Mouse (Mus musculus): Measurements from ENCODE around the gene Hdac10. TPM values are rescaled to one million over a fixed set of nuclear protein-coding genes. Genes with fewer than 3 reads are reported as not detected.

Hdac10 gene
- polyA plus RNA-seq, 1 experiment from 2014 or later = 13.0 TPM

- Histone ChIP-seq H3K4me2 (ENCODE audit: low read depth) (0 out of 2 replicates have a peak overlapping the region, but pooled peaks have one; percentile 4), H3K27me3 (ENCODE audit: control insufficient read depth, insufficient read depth, low read length) (peaks cover 8% of the 10 kb centered on the region; the same call in 1 of the 2 replicates), H3K36me3 (ENCODE audit: control insufficient read depth, insufficient read depth, low read length) (peaks cover 12% of the 10 kb centered on the region), H3K9me3 (ENCODE audit: control insufficient read depth, low read length) (no peaks in the 10 kb centered on the region), H3K9ac (ENCODE audit: low read length) (no peak overlapping the region), H3K4me3 (ENCODE audit: low read depth, low read length) (no peak overlapping the region), H3K27ac (ENCODE audit: low read depth, low read length) (peak overlapping the region; percentile 61; the same call in 1 of the 2 replicates), H3K4me1 (ENCODE audit: control insufficient read depth, insufficient read depth, low read length) (peaks cover 13% of the 10 kb centered on the region)
- DNase-seq (ENCODE audit: low spot score) (peak; percentile 74), ATAC-seq (ENCODE audit: insufficient read depth, low FRiP score, low TSS enrichment) (peak; percentile 64)
Measured at GRCm38 (mm10) chr15:89152312-89152711, 23.8 kb upstream of the Hdac10 start.

GRCm38 (mm10) chr15:89150041-89150390 lies 21.5 kb upstream of the Hdac10 start:
- Histone ChIP-seq H3K27ac (ENCODE audit: low read depth, low read length) (peak overlapping the region; percentile 81), H3K4me3 (ENCODE audit: low read depth, low read length) (peak overlapping the region; percentile 78), H3K9ac (ENCODE audit: low read length) (peak overlapping the region; percentile 94), H3K36me3 (ENCODE audit: control insufficient read depth, insufficient read depth, low read length) (peaks cover 2% of the 10 kb centered on the region; the same call in 1 of the 2 replicates), H3K9me3 (ENCODE audit: control insufficient read depth, low read length) (no peaks in the 10 kb centered on the region), H3K4me1 (ENCODE audit: control insufficient read depth, insufficient read depth, low read length) (peaks cover 18% of the 10 kb centered on the region), H3K4me2 (ENCODE audit: low read depth) (peak overlapping the region; percentile 88), H3K27me3 (ENCODE audit: control insufficient read depth, insufficient read depth, low read length) (peaks cover 12% of the 10 kb centered on the region; the same call in 1 of the 2 replicates)
- DNase-seq (ENCODE audit: low spot score) = peak; percentile 51
- ATAC-seq (ENCODE audit: insufficient read depth, low FRiP score, low TSS enrichment) = 0 out of 2 replicates have a peak, but pooled peaks have one; percentile 9
- 3% methylated on average over 13 of the region's 13 CpGs for WGBS

- Histone ChIP-seq H3K27ac (ENCODE audit: low read depth, low read length) (peak within 1 kb of the TSS; percentile 81), H3K4me1 (ENCODE audit: control insufficient read depth, insufficient read depth, low read length) (peaks cover 18% of the 10 kb centered on the region), H3K36me3 (ENCODE audit: control insufficient read depth, insufficient read depth, low read length) (peaks cover 2% of the 10 kb centered on the region; the same call in 1 of the 2 replicates), H3K4me3 (ENCODE audit: low read depth, low read length) (peak within 1 kb of the TSS; percentile 78), H3K9me3 (ENCODE audit: control insufficient read depth, low read length) (no peaks in the 10 kb centered on the region), H3K4me2 (ENCODE audit: low read depth) (peak within 1 kb of the TSS; percentile 88), H3K27me3 (ENCODE audit: control insufficient read depth, insufficient read depth, low read length) (peaks cover 12% of the 10 kb centered on the region; the same call in 1 of the 2 replicates), H3K9ac (ENCODE audit: low read length) (peak within 1 kb of the TSS; percentile 94)
- ATAC-seq (ENCODE audit: insufficient read depth, low FRiP score, low TSS enrichment) (peak; percentile 39), DNase-seq (ENCODE audit: low spot score) (peak; percentile 71)
- 0% methylated on average over 54 of the region's 61 CpGs for WGBS
Measured at GRCm38 (mm10) chr15:89149271-89150040, 21.0 kb upstream of the Hdac10 start, which contains the start of gene Mapk11. Mapk11 (minus strand) TSS chr15:89149628.

- Histone ChIP-seq H3K9ac (ENCODE audit: low read length) (peak overlapping the region; percentile 94), H3K9me3 (ENCODE audit: control insufficient read depth, low read length) (no peaks in the 10 kb centered on the region), H3K4me2 (ENCODE audit: low read depth) (peak overlapping the region; percentile 88), H3K4me1 (ENCODE audit: control insufficient read depth, insufficient read depth, low read length) (peaks cover 18% of the 10 kb centered on the region), H3K4me3 (ENCODE audit: low read depth, low read length) (peak overlapping the region; percentile 78), H3K27ac (ENCODE audit: low read depth, low read length) (peak overlapping the region; percentile 81), H3K27me3 (ENCODE audit: control insufficient read depth, insufficient read depth, low read length) (peaks cover 12% of the 10 kb centered on the region; the same call in 1 of the 2 replicates), H3K36me3 (ENCODE audit: control insufficient read depth, insufficient read depth, low read length) (peaks cover 2% of the 10 kb centered on the region; the same call in 1 of the 2 replicates)
- 0 out of 2 replicates have a peak, but pooled peaks have one; percentile 15 for ATAC-seq (ENCODE audit: insufficient read depth, low FRiP score, low TSS enrichment)
- 7% methylated on average over 25 of the region's 25 CpGs for WGBS
- DNase-seq (ENCODE audit: low spot score) = peak; percentile 51
Measured at GRCm38 (mm10) chr15:89148496-89149270, 20.2 kb upstream of the Hdac10 start.

GRCm38 (mm10) chr15:89147895-89148294 lies 19.4 kb upstream of the Hdac10 start:
- Histone ChIP-seq H3K4me2 (ENCODE audit: low read depth) (peak overlapping the region; percentile 88), H3K36me3 (ENCODE audit: control insufficient read depth, insufficient read depth, low read length) (peaks cover 2% of the 10 kb centered on the region; the same call in 1 of the 2 replicates), H3K4me3 (ENCODE audit: low read depth, low read length) (peak overlapping the region; percentile 78), H3K9ac (ENCODE audit: low read length) (no peak overlapping the region), H3K9me3 (ENCODE audit: control insufficient read depth, low read length) (no peaks in the 10 kb centered on the region), H3K27ac (ENCODE audit: low read depth, low read length) (no peak overlapping the region), H3K27me3 (ENCODE audit: control insufficient read depth, insufficient read depth, low read length) (peaks cover 12% of the 10 kb centered on the region; the same call in 1 of the 2 replicates), H3K4me1 (ENCODE audit: control insufficient read depth, insufficient read depth, low read length) (peaks cover 18% of the 10 kb centered on the region)
- DNase-seq (ENCODE audit: low spot score) = no peak
- no peak for ATAC-seq (ENCODE audit: insufficient read depth, low FRiP score, low TSS enrichment)
- WGBS = 38% methylated on average over 4 of the region's 4 CpGs

GRCm38 (mm10) chr15:89147456-89147855 lies 19.0 kb upstream of the Hdac10 start:
- Histone ChIP-seq H3K4me3 (ENCODE audit: low read depth, low read length) (peak overlapping the region; percentile 78), H3K27ac (ENCODE audit: low read depth, low read length) (no peak overlapping the region), H3K27me3 (ENCODE audit: control insufficient read depth, insufficient read depth, low read length) (peaks cover 12% of the 10 kb centered on the region; the same call in 1 of the 2 replicates), H3K36me3 (ENCODE audit: control insufficient read depth, insufficient read depth, low read length) (peaks cover 2% of the 10 kb centered on the region; the same call in 1 of the 2 replicates), H3K4me1 (ENCODE audit: control insufficient read depth, insufficient read depth, low read length) (peaks cover 18% of the 10 kb centered on the region), H3K9me3 (ENCODE audit: control insufficient read depth, low read length) (no peaks in the 10 kb centered on the region), H3K4me2 (ENCODE audit: low read depth) (peak overlapping the region; percentile 88), H3K9ac (ENCODE audit: low read length) (no peak overlapping the region)
- ATAC-seq (ENCODE audit: insufficient read depth, low FRiP score, low TSS enrichment) (no peak), DNase-seq (ENCODE audit: low spot score) (no peak)
- 24% methylated on average over 10 of the region's 10 CpGs for WGBS

- ATAC-seq (ENCODE audit: insufficient read depth, low FRiP score, low TSS enrichment) = no peak
- no peak for DNase-seq (ENCODE audit: low spot score)
- H3K4me1 ChIP-seq (ENCODE audit: control insufficient read depth, insufficient read depth, low read length) = peaks cover 18% of the 10 kb centered on the region
Measured at GRCm38 (mm10) chr15:89147024-89147423, 18.5 kb upstream of the Hdac10 start.

GRCm38 (mm10) chr15:89146537-89146936 lies 18.0 kb upstream of the Hdac10 start:
- Histone ChIP-seq H3K27ac (ENCODE audit: low read depth, low read length) (no peak overlapping the region), H3K27me3 (ENCODE audit: control insufficient read depth, insufficient read depth, low read length) (peaks cover 12% of the 10 kb centered on the region; the same call in 1 of the 2 replicates), H3K4me2 (ENCODE audit: low read depth) (peak overlapping the region; percentile 88), H3K9me3 (ENCODE audit: control insufficient read depth, low read length) (no peaks in the 10 kb centered on the region), H3K9ac (ENCODE audit: low read length) (peak overlapping the region; percentile 49), H3K4me3 (ENCODE audit: low read depth, low read length) (peak overlapping the region; percentile 78), H3K4me1 (ENCODE audit: control insufficient read depth, insufficient read depth, low read length) (peaks cover 18% of the 10 kb centered on the region), H3K36me3 (ENCODE audit: control insufficient read depth, insufficient read depth, low read length) (peaks cover 2% of the 10 kb centered on the region; the same call in 1 of the 2 replicates)
- peak; percentile 49 for DNase-seq (ENCODE audit: low spot score)
- WGBS = 3% methylated on average over 27 of the region's 27 CpGs
- no peak for ATAC-seq (ENCODE audit: insufficient read depth, low FRiP score, low TSS enrichment)

More at GRCm38 (mm10) chr15:89147024-89147423, 18.5 kb upstream of the Hdac10 start:
- H3K27ac ChIP-seq (ENCODE audit: low read depth, low read length) = no peak overlapping the region
- peak overlapping the region; percentile 88 for H3K4me2 ChIP-seq (ENCODE audit: low read depth)
- 8% methylated on average over 15 of the region's 16 CpGs for WGBS
- H3K4me3 ChIP-seq (ENCODE audit: low read depth, low read length) = peak overlapping the region; percentile 78
- peak overlapping the region; percentile 49 for H3K9ac ChIP-seq (ENCODE audit: low read length)
- H3K9me3 ChIP-seq (ENCODE audit: control insufficient read depth, low read length) = no peaks in the 10 kb centered on the region
- H3K27me3 ChIP-seq (ENCODE audit: control insufficient read depth, insufficient read depth, low read length) = peaks cover 12% of the 10 kb centered on the region; the same call in 1 of the 2 replicates
- peaks cover 2% of the 10 kb centered on the region; the same call in 1 of the 2 replicates for H3K36me3 ChIP-seq (ENCODE audit: control insufficient read depth, insufficient read depth, low read length)

Data from neural tube, embryonic 11.5 days (tissue).